Mouse (Mus musculus): Measurements from ENCODE around the gene 1700113H08Rik.

1700113H08Rik gene

GRCm38 (mm10) chr10:87159781-87160180 lies 101.9 kb downstream of the 1700113H08Rik start:
- in situ Hi-C loops (cut with MboI, MseI) = loop anchor here in 1 of 2 experiments (10.0 kb wide), 1 partner anchor 915 kb away; no protein-coding TSS in a partner anchor

- in situ Hi-C loops (cut with MboI, MseI) = no loop called here
Observed at GRCm38 (mm10) chr10:87196123-87196756, 138.4 kb downstream of the 1700113H08Rik start.

- in situ Hi-C loops (cut with MboI, MseI) = no loop called here
Observed at GRCm38 (mm10) chr10:87198720-87199119, 140.9 kb downstream of the 1700113H08Rik start.

- in situ Hi-C loops (cut with MboI, MseI) = no loop called here
Observed at GRCm38 (mm10) chr10:87209466-87209865, 151.6 kb downstream of the 1700113H08Rik start.

GRCm38 (mm10) chr10:87211046-87211445 lies 153.2 kb downstream of the 1700113H08Rik start:
- in situ Hi-C loops (cut with MboI, MseI) = no loop called here

GRCm38 (mm10) chr10:87212854-87213253 lies 155.0 kb downstream of the 1700113H08Rik start:
- in situ Hi-C loops (cut with MboI, MseI) = no loop called here

- in situ Hi-C loops (cut with MboI, MseI) = no loop called here
Observed at GRCm38 (mm10) chr10:87230071-87230910, 172.4 kb downstream of the 1700113H08Rik start.

GRCm38 (mm10) chr10:87239332-87240008 lies 181.6 kb downstream of the 1700113H08Rik start:
- in situ Hi-C loops (cut with MboI, MseI) = no loop called here

GRCm38 (mm10) chr10:87271724-87272123 lies 213.9 kb downstream of the 1700113H08Rik start:
- in situ Hi-C loops (cut with MboI, MseI) = no loop called here

GRCm38 (mm10) chr10:87272133-87272622 lies 214.3 kb downstream of the 1700113H08Rik start:
- in situ Hi-C loops (cut with MboI, MseI) = no loop called here

GRCm38 (mm10) chr10:87275075-87275474 lies 217.2 kb downstream of the 1700113H08Rik start:
- in situ Hi-C loops (cut with MboI, MseI) = no loop called here
